Mouse (Mus musculus): ENCODE results near the gene Dyrk4.

The Dyrk4 gene

DNA sequence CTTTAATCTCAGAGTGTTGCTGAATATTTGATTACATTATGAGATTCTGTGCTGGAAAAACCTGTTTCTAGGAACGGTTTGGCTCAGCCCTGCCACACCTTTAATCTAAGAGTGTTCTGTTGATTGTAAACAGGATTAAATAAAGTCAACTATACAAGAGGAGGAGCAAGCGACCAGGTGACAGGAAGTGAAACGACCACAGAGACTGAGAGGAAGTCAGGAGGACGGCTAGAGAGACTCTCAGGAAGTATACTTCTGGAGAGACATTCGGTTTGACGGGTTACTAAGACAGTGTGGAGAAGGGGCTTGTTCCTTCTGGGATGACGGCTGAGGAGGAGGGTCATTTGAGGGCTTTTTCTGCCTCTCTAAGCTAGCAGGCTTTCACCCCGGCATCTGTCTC, 85.0 kb downstream of the Dyrk4 start:
- no peak for DNase-seq (ENCODE audit: extremely low read depth, low read depth)

All from MEL-GATA-1-ER (cell line).